Mouse (Mus musculus) hindbrain, embryonic 12.5 days (tissue): ENCODE measurements around the gene Mael. TPM values are rescaled to one million over a fixed set of nuclear protein-coding genes. Genes with fewer than 3 reads are reported as not detected.

Experiments
- ATAC-seq: fragments of 200-750 bp; cut with Nextera tagmentation; 2 replicates; pipeline ENCODE4 v1.8.0; 2017; ENCODE audit warnings: moderate TSS enrichment; ENCODE audit not compliant: low FRiP score
- H3K27ac ChIP-seq: fragments of 300-500 bp; sonication (generic); 2 replicates; pipeline ENCODE4 v1.5.1; 2016; ENCODE audit warnings: mild to moderate bottlenecking
- H3K27me3 ChIP-seq: fragments of 300-500 bp; sonication (generic); 2 replicates; pipeline ENCODE4 v1.6.1; 2016; ENCODE audit warnings: mild to moderate bottlenecking
- H3K36me3 ChIP-seq: fragments of 300-500 bp; sonication (generic); 2 replicates; pipeline ENCODE4 v1.6.1; 2016; ENCODE audit warnings: mild to moderate bottlenecking
- H3K4me1 ChIP-seq: fragments of 300-500 bp; sonication (generic); 2 replicates; pipeline ENCODE4 v1.6.1; 2016
- H3K4me2 ChIP-seq: fragments of 300-500 bp; sonication (generic); replicated peaks from 2 replicates; pipeline ENCODE4 v1.6.1; 2016; ENCODE audit warnings: mild to moderate bottlenecking
- H3K4me3 ChIP-seq: fragments of 300-500 bp; sonication (generic); 2 replicates; pipeline ENCODE4 v1.5.1; 2016; ENCODE audit warnings: mild to moderate bottlenecking
- H3K9ac ChIP-seq: fragments of 300-500 bp; sonication (generic); 2 replicates; pipeline ENCODE4 v1.6.1; 2016; ENCODE audit warnings: mild to moderate bottlenecking, moderate library complexity
- H3K9me3 ChIP-seq: fragments of 300-500 bp; sonication (generic); replicated peaks from 2 replicates; pipeline ENCODE4 v1.6.1; 2016; ENCODE audit warnings: mild to moderate bottlenecking
- WGBS: fragments of 180-500 bp; shearing (Covaris S2); methylation state at CpG from one replicate; pipeline ENCODE4 v1.1.7; 2016; 5-methylcytosine and 5-hydroxymethylcytosine counted together
- polyA plus RNA-seq: library from polyadenylated mRNA; unstranded; fragments of >200 nt; fragmentation: Nextera tagmentation; extraction: Ambion mirVana; gene quantifications from 2 replicates; pipeline ENCODE4 v1.2.1, GENCODE M21; 2016

Mael gene
- polyA plus RNA-seq, 1 experiment from 2014 or later = not detected

GRCm38 (mm10) chr1:166189821-166190220 lies 48.7 kb downstream of the Mael start:
- Histone ChIP-seq H3K9ac (no peak overlapping the region), H3K27ac (no peak overlapping the region), H3K27me3 (no peaks in the 10 kb centered on the region), H3K36me3 (no peaks in the 10 kb centered on the region), H3K4me1 (peaks cover 5% of the 10 kb centered on the region), H3K4me2 (no peak overlapping the region), H3K9me3 (no peaks in the 10 kb centered on the region), H3K4me3 (no peak overlapping the region)
- 65% methylated on average over 4 of the region's 4 CpGs for WGBS
- ATAC-seq = peak; percentile 54

- no peak overlapping the region for H3K4me3 ChIP-seq
- peaks cover 5% of the 10 kb centered on the region for H3K4me1 ChIP-seq
- H3K9me3 ChIP-seq = no peaks in the 10 kb centered on the region
- 88% methylated on average over 5 of the region's 5 CpGs for WGBS
- ATAC-seq = no peak
- H3K27ac ChIP-seq = no peak overlapping the region
- H3K4me2 ChIP-seq = no peak overlapping the region
- no peaks in the 10 kb centered on the region for H3K36me3 ChIP-seq
- H3K9ac ChIP-seq = no peak overlapping the region
- H3K27me3 ChIP-seq = no peaks in the 10 kb centered on the region
These were observed 53.2 kb downstream of the Mael start for GRCm38 (mm10) chr1:166185357-166185756.

DNA sequence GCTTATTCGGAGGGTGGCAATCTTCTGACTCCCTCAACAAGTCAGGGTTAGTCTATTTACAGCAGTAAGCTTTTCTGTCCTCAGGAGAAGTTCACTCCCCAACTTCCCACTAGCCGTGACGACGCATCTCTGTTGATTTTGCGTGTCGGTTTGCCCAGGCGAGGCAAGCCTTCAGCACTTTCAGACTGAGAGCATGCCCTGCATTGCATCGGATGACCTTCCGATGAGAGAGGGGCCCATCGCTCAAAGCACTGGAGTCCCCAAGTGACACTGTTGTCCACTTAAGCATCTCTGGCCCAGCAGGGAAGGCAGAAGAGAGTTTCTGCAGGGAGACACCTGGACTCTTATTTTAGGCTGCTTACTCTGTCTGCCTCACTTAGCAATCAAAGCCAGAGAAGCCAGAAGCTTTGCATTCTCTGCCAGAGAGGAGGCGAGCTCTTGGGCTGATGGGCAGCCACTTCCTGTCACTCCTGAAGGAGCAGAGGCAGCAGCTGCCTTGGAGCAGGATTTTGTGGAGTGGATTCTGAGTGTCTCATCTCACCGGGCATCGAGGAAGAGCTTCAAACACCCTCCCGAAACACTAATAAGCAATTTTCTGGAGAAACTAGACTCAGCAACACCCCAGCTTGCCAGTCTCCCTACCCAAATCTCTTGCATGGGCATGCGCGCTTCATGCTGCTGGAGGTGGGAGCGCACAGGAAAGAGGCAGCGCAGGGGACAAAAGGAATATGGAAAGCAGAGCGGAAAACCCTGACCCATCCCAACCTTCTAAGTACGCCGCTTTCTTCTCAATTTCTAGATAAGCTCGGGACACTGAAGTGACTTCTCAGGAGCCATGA lies 53.9 kb downstream of the Mael start:
- no peaks in the 10 kb centered on the region for H3K36me3 ChIP-seq
- 78% methylated on average over 22 of the region's 22 CpGs for WGBS
- no peak for ATAC-seq
- no peak overlapping the region for H3K4me3 ChIP-seq
- H3K27me3 ChIP-seq = no peaks in the 10 kb centered on the region
- no peak overlapping the region for H3K9ac ChIP-seq
- H3K9me3 ChIP-seq = no peaks in the 10 kb centered on the region
- no peak overlapping the region for H3K4me2 ChIP-seq
- 0 out of 2 replicates have a peak, but pooled peaks cover under 1% of the 10 kb centered on the region for H3K4me1 ChIP-seq
- H3K27ac ChIP-seq = no peak overlapping the region

- WGBS = 77% methylated on average over 10 of the region's 10 CpGs
- no peak overlapping the region for H3K9ac ChIP-seq
- no peaks in the 10 kb centered on the region for H3K27me3 ChIP-seq
- H3K4me2 ChIP-seq = no peak overlapping the region
- no peaks in the 10 kb centered on the region for H3K9me3 ChIP-seq
- H3K4me3 ChIP-seq = no peak overlapping the region
- no peak overlapping the region for H3K27ac ChIP-seq
- H3K4me1 ChIP-seq = no peaks in the 10 kb centered on the region
- ATAC-seq = no peak
- no peaks in the 10 kb centered on the region for H3K36me3 ChIP-seq
These were observed 55.5 kb downstream of the Mael start for GRCm38 (mm10) chr1:166182952-166183627.

DNA sequence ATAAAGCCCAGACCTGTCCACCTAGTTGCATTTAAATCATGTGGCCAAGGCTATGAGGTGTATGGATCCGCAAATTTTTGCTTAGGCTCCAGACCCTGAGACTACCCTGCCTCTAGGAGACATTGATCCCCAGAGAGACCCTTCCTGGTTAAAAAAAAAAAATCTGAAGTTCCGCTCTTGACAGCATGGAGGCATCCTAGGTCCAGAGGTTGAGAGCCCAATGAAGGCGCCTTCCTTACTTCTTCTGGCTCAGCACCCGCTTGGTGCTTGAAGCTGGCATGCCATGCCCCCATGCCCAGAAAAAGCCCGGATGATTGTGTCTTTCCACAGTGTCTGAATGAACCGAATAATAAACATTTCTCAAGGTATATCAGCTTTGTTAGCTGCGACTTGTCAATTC lies 57.0 kb downstream of the Mael start:
- 91% methylated on average over 7 of the region's 7 CpGs for WGBS

DNA sequence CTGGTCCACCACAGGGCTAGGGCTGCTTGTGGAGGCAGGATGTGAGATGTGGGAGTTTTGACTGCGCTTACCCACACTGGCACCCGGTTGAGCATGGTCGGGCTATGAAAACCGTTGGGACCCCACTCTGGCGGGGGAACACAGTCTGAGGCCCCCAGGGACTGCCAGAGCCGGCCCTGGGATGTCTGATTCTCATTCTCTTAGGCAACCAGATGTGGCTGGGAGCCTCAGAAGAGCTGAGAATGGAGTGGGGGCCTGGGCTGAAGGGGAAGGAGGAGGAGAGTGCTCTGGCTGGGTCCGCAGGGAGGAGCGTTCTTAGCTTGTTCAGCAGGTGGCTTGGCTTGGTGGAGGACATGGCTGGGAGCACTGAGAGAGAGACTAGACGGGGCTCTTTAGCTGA lies 64.9 kb downstream of the Mael start:
- H3K4me2 ChIP-seq = no peak overlapping the region
- no peaks in the 10 kb centered on the region for H3K36me3 ChIP-seq
- H3K4me1 ChIP-seq = no peaks in the 10 kb centered on the region
- H3K4me3 ChIP-seq = no peak overlapping the region
- no peaks in the 10 kb centered on the region for H3K9me3 ChIP-seq
- 72% methylated on average over 9 of the region's 9 CpGs for WGBS
- H3K9ac ChIP-seq = no peak overlapping the region
- no peak for ATAC-seq
- no peak overlapping the region for H3K27ac ChIP-seq
- H3K27me3 ChIP-seq = no peaks in the 10 kb centered on the region

More for the DNA sequence above, 57.0 kb downstream of the Mael start:
- Histone ChIP-seq H3K27me3 (no peaks in the 10 kb centered on the region), H3K4me2 (no peak overlapping the region), H3K4me1 (no peaks in the 10 kb centered on the region), H3K36me3 (no peaks in the 10 kb centered on the region), H3K4me3 (no peak overlapping the region), H3K9ac (no peak overlapping the region), H3K27ac (no peak overlapping the region), H3K9me3 (no peaks in the 10 kb centered on the region)
- ATAC-seq = no peak

DNA sequence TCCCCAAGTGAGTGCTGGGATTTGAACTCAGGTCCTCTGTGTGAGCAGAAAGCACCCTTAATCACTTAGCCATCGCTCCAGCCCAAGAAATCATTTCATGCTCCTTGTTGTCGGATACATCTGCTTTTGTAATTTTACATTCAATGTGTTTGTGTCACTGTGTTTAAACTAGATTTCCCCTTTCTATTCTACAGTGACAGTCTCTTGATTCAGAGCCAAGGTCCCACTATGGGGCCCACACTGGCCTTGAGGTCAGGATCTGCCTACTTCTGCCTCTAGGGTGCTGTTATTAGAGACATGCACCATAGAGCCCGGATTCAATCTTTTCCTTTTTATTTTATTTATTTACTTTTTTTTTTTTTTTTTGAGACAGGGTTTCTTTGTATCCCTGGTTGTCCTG lies 65.6 kb downstream of the Mael start:
- H3K36me3 ChIP-seq = no peaks in the 10 kb centered on the region
- WGBS = 84% methylated on average over 3 of the region's 3 CpGs
- ATAC-seq = no peak
- H3K4me2 ChIP-seq = no peak overlapping the region
- H3K27ac ChIP-seq = no peak overlapping the region
- no peak overlapping the region for H3K9ac ChIP-seq
- H3K9me3 ChIP-seq = no peaks in the 10 kb centered on the region
- H3K4me3 ChIP-seq = no peak overlapping the region
- H3K27me3 ChIP-seq = no peaks in the 10 kb centered on the region
- no peaks in the 10 kb centered on the region for H3K4me1 ChIP-seq

DNA sequence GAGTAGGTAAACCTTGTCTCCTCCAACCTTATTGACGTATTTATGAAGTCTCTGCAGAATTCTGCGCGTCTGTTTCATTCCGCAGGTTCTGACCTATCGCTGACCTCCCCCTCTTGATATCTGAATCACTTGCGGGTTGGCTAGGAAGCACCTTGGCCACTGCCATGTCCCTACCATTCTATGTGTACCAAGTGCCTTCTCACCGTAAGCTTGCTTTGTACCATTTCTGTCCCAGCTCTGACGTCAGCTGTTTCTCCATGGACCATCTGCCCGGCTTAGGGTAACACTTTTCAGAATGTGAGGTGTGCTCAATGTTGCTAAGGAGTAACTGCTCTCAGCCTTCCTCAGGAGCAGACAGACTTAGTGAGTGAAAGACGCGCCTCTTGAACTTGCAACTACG lies 67.7 kb downstream of the Mael start:
- Histone ChIP-seq H3K4me2 (no peak overlapping the region), H3K27me3 (no peaks in the 10 kb centered on the region), H3K4me3 (no peak overlapping the region), H3K36me3 (no peaks in the 10 kb centered on the region), H3K27ac (no peak overlapping the region), H3K9ac (no peak overlapping the region), H3K9me3 (no peaks in the 10 kb centered on the region), H3K4me1 (no peaks in the 10 kb centered on the region)
- WGBS = 94% methylated on average over 12 of the region's 12 CpGs
- no peak for ATAC-seq

DNA sequence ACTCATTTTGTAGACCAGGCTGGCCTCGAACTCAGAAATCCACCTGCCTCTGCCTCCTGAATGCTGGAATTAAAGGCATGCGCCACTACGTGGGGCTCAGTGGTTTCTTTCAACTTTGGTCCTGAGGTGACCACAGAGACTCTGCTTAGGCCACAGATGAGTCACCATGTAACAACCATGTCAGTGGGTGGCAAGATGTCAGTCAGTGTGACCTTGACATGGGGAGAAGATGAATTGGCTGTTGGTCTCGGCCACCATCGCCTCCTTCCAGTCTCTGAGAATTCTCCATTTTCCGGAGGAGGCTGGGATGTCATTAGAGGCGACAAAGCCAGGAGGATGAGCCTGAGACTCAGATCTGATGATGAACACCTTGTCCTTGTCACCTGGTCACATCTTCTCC lies 68.8 kb downstream of the Mael start:
- Histone ChIP-seq H3K36me3 (no peaks in the 10 kb centered on the region), H3K27ac (no peak overlapping the region), H3K4me3 (no peak overlapping the region), H3K9ac (no peak overlapping the region), H3K9me3 (no peaks in the 10 kb centered on the region), H3K4me2 (no peak overlapping the region), H3K4me1 (no peaks in the 10 kb centered on the region), H3K27me3 (0 out of 2 replicates have a peak, but pooled peaks cover 2% of the 10 kb centered on the region)
- no peak for ATAC-seq
- 90% methylated on average over 7 of the region's 7 CpGs for WGBS

- no peak for ATAC-seq
- Histone ChIP-seq H3K4me2 (no peak overlapping the region), H3K4me3 (no peak overlapping the region), H3K27ac (no peak overlapping the region), H3K36me3 (no peaks in the 10 kb centered on the region), H3K9me3 (no peaks in the 10 kb centered on the region), H3K27me3 (0 out of 2 replicates have a peak, but pooled peaks cover 2% of the 10 kb centered on the region), H3K4me1 (0 out of 2 replicates have a peak, but pooled peaks cover 4% of the 10 kb centered on the region), H3K9ac (no peak overlapping the region)
- WGBS = 89% methylated on average over 7 of the region's 7 CpGs
These were observed 70.5 kb downstream of the Mael start for GRCm38 (mm10) chr1:166168017-166168416.

DNA sequence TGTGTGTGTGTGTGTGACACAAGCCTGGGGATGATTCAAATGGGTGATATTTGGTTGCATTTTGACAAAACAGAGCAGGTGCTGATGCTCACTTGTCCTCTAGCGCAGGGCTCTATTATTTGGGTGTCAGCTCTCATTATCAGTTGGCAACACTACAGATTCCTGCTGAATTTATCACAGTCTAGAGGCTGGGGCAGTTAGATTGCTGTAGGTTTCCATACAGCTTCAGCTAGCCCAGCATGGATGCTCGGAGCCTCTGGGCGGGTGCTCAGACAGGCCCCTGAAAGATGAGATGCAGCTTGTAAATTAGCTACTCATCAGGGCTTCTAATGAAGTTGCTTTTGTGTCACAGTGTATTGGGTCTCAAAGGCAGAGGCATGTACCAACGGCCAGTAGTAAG lies 71.1 kb downstream of the Mael start:
- H3K4me2 ChIP-seq = no peak overlapping the region
- H3K9me3 ChIP-seq = no peaks in the 10 kb centered on the region
- ATAC-seq = no peak
- H3K27me3 ChIP-seq = 0 out of 2 replicates have a peak, but pooled peaks cover 2% of the 10 kb centered on the region
- H3K4me3 ChIP-seq = no peak overlapping the region
- WGBS = 79% methylated on average over 4 of the region's 4 CpGs
- H3K27ac ChIP-seq = no peak overlapping the region
- 0 out of 2 replicates have a peak, but pooled peaks cover 4% of the 10 kb centered on the region for H3K4me1 ChIP-seq
- no peak overlapping the region for H3K9ac ChIP-seq
- H3K36me3 ChIP-seq = no peaks in the 10 kb centered on the region

GRCm38 (mm10) chr1:166165159-166165558 lies 73.4 kb downstream of the Mael start:
- no peak overlapping the region for H3K4me2 ChIP-seq
- no peaks in the 10 kb centered on the region for H3K9me3 ChIP-seq
- H3K27ac ChIP-seq = no peak overlapping the region
- ATAC-seq = no peak
- no peak overlapping the region for H3K9ac ChIP-seq
- peaks cover 5% of the 10 kb centered on the region for H3K27me3 ChIP-seq
- no peaks in the 10 kb centered on the region for H3K36me3 ChIP-seq
- H3K4me1 ChIP-seq = 0 out of 2 replicates have a peak, but pooled peaks cover 7% of the 10 kb centered on the region
- 92% methylated on average over 9 of the region's 9 CpGs for WGBS
- no peak overlapping the region for H3K4me3 ChIP-seq
